Mouse (Mus musculus) olfactory bulb, adult 2 months (tissue): ENCODE measurements around the gene Lrrtm3.

Experiments
- CTCF ChIP-seq: fragments of 200-500 bp; IDR thresholded peaks from 2 replicates; pipeline ENCODE4 v1.5.1; 2012; ENCODE audit warnings: low read depth, mild to moderate bottlenecking, low read length, moderate library complexity; ENCODE audit not compliant: insufficient read depth
- POLR2A ChIP-seq: fragments of 200-500 bp; IDR thresholded peaks from 2 replicates; pipeline ENCODE4 v1.6.1; 2012; ENCODE audit warnings: mild to moderate bottlenecking, low read depth, low read length, moderate library complexity; ENCODE audit not compliant: insufficient read depth

DNA sequence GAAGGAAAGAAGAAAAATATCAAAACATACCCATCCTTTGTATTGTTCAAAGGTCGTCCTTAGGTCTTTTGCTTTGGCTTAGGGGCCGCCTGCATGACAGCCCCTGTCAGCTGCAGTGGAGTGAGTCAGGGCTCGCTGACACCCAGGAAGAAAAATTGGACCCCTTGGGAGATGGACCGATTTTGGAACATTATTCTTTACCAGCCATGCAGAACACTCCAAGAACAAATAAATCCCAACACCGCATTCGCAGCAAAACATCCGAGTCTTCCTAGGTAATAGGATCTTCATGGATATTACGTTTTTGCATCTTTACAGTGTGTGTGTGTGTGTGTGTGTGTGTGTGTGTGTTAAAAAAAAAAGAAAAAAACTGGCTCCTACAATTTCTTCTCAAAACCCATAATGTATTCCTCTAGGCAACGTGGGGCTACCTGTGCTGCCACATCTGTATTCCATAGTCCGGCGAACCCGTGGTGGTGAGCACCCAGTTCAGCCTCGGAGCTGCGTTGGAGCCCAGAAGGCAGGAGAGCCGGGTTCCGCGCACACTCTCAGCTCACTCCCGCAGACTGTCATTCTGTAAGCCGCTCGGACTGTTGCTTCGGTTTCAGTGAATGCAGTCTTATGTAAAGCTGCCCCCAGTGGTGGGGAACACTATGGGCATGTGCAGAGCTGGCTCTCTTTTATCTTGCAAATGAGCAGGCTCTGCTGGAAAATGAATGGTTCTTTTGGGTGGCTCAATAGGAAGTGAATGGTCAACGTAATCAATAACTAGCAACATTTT is at the start of gene Lrrtm3:
- no peak for TF ChIP-seq CTCF
- no peak for TF ChIP-seq POLR2A
